Mouse (Mus musculus) heart, adult 2 months (tissue): ENCODE results near the gene Tdrd12. TPM values are rescaled to one million over a fixed set of nuclear protein-coding genes. Genes with fewer than 3 reads are reported as not detected.

Experiments
- DNase-seq, 2 experiments: peaks; one replicate each; pipeline ENCODE4 v3.0.0; 2021
- H3K27ac ChIP-seq: fragments of 200-600 bp; 2 replicates; pipeline ENCODE4 v1.8.1; 2022
- H3K27me3 ChIP-seq: fragments of 200-500 bp; 2 replicates; pipeline ENCODE4 v1.6.1; 2012; ENCODE audit warnings: mild to moderate bottlenecking, low read length, inconsistent platforms, mixed read lengths; ENCODE audit not compliant: control insufficient read depth, insufficient read depth
- H3K36me3 ChIP-seq: fragments of 200-500 bp; 2 replicates; pipeline ENCODE4 v1.6.1; 2012; ENCODE audit warnings: low read length, inconsistent platforms; ENCODE audit not compliant: control insufficient read depth, insufficient read depth
- H3K4me1 ChIP-seq: fragments of 200-500 bp; 2 replicates; pipeline ENCODE4 v1.6.1; 2011; ENCODE audit warnings: low read length; ENCODE audit not compliant: control insufficient read depth, insufficient read depth
- H3K4me3 ChIP-seq: fragments of 200-600 bp; 2 replicates; pipeline ENCODE4 v1.8.1; 2022
- H3K79me2 ChIP-seq: fragments of 200-500 bp; replicated peaks from 2 replicates; pipeline ENCODE4 v1.6.1; 2012; ENCODE audit warnings: mild to moderate bottlenecking, inconsistent platforms, low read length, moderate library complexity, mixed read lengths; ENCODE audit not compliant: control insufficient read depth, insufficient read depth
- H3K9ac ChIP-seq: fragments of 200-500 bp; 2 replicates; pipeline ENCODE4 v1.6.1; 2012; ENCODE audit warnings: low read depth, mild to moderate bottlenecking, control low read depth, inconsistent platforms, low read length, mixed read lengths
- CTCF ChIP-seq: fragments of 200-600 bp; IDR thresholded peaks from 2 replicates; pipeline ENCODE4 v1.8.1; 2022; ENCODE audit warnings: antibody characterized with exemption, mild to moderate bottlenecking, moderate library complexity
- EP300 ChIP-seq: fragments of 200-500 bp; IDR thresholded peaks from 2 replicates; pipeline ENCODE4 v1.6.1; 2011; ENCODE audit warnings: low read depth, low read length, control low read depth; ENCODE audit not compliant: insufficient read depth
- POLR2A ChIP-seq: fragments of 200-500 bp; IDR thresholded peaks from 2 replicates; pipeline ENCODE4 v1.6.1; 2011; ENCODE audit warnings: mild to moderate bottlenecking, low read depth, low read length, control low read depth; ENCODE audit not compliant: insufficient read depth
- WGBS: fragments of 180-500 bp; shearing (Covaris S2); methylation state at CpG from one replicate; pipeline ENCODE4 v1.1.7; 2018; 5-methylcytosine and 5-hydroxymethylcytosine counted together
- intact Hi-C: fragments of 180-260 bp; cut with DNase I; formaldehyde crosslinking; loops from one replicate; pipeline ENCODE4 v1.15.1; 2025
- polyA plus RNA-seq: library from polyadenylated mRNA; depleted of rRNA; stranded (reverse); fragments of >200 nt; gene quantifications from 2 replicates; pipeline ENCODE4 v1.2.3, GENCODE M21; 2012
- total RNA-seq, 2 experiments: library from RNA; stranded (reverse); gene quantifications; 2 replicates each; pipeline ENCODE4 v1.2.3; 2021

Gene Tdrd12
- total and polyA plus RNA-seq, 3 experiments: 0.27 TPM; not detected in 2

- intact Hi-C loops: no loop called here
- no peak overlapping the region for H3K27ac ChIP-seq
- no peaks in the 10 kb centered on the region for H3K36me3 ChIP-seq
- no peak overlapping the region for H3K4me3 ChIP-seq
- DNase-seq: no peak
- no peaks in the 10 kb centered on the region for H3K27me3 ChIP-seq
- TF ChIP-seq EP300 (no peak), POLR2A (no peak), CTCF (no peak)
- no peak overlapping the region for H3K9ac ChIP-seq
- H3K4me1 ChIP-seq: no peaks in the 10 kb centered on the region
- H3K79me2 ChIP-seq: no peaks in the 10 kb centered on the region
- 76% methylated on average over 2 of the region's 2 CpGs for WGBS
Measured at GRCm38 (mm10) chr7:35564067-35564865, 26.7 kb upstream of the Tdrd12 start.

GRCm38 (mm10) chr7:35563071-35563470, 25.5 kb upstream of the Tdrd12 start:
- Histone ChIP-seq H3K27ac (no peak overlapping the region), H3K27me3 (no peaks in the 10 kb centered on the region), H3K9ac (no peak overlapping the region), H3K4me3 (no peak overlapping the region), H3K79me2 (no peaks in the 10 kb centered on the region), H3K36me3 (no peaks in the 10 kb centered on the region), H3K4me1 (no peaks in the 10 kb centered on the region)
- WGBS: 48% methylated on average over 11 of the region's 11 CpGs
- no peak for DNase-seq
- TF ChIP-seq EP300 (no peak), CTCF (no peak), POLR2A (no peak)
- intact Hi-C loops: no loop called here

GRCm38 (mm10) chr7:35559838-35560237, 22.3 kb upstream of the Tdrd12 start:
- intact Hi-C loops: loop anchor here (10.0 kb wide), 1 partner anchor 165 kb away; the partner anchor contains the start of genes Cep89 and Faap24
- H3K36me3 ChIP-seq: no peaks in the 10 kb centered on the region
- DNase-seq: no peak
- no peaks in the 10 kb centered on the region for H3K79me2 ChIP-seq
- H3K4me1 ChIP-seq: no peaks in the 10 kb centered on the region
- no peaks in the 10 kb centered on the region for H3K27me3 ChIP-seq
- TF ChIP-seq POLR2A (no peak), EP300 (no peak), CTCF (no peak)
- no peak overlapping the region for H3K9ac ChIP-seq
- no peak overlapping the region for H3K4me3 ChIP-seq
- WGBS: 91% methylated on average over 3 of the region's 3 CpGs
- H3K27ac ChIP-seq: no peak overlapping the region

DNA sequence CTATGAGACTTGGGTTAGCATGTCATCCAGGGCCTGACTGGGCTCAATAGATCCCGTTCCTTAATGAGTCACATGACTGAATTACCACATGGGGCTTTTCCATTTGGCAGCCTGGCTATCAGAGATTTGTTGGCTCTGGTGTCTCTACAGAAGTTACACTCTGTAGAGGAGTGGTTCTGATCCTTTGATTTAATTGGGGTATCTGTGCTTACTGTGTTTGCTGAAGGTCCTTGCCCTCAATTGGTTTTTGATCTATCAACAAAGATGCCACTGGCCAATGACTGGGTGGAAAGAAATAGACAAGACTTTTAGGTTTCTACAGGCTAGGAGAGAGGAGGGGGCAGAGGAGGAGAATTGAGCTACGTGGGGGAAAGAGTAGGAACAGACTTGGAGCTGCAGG, 21.1 kb upstream of the Tdrd12 start:
- no peak overlapping the region for H3K27ac ChIP-seq
- no peaks in the 10 kb centered on the region for H3K79me2 ChIP-seq
- H3K36me3 ChIP-seq: no peaks in the 10 kb centered on the region
- H3K9ac ChIP-seq: no peak overlapping the region
- DNase-seq: no peak
- 47% methylated on average over 2 of the region's 2 CpGs for WGBS
- no peaks in the 10 kb centered on the region for H3K27me3 ChIP-seq
- H3K4me1 ChIP-seq: no peaks in the 10 kb centered on the region
- no peak overlapping the region for H3K4me3 ChIP-seq
- TF ChIP-seq EP300 (no peak), CTCF (no peak)
- intact Hi-C loops: loop anchor here (10.0 kb wide), 1 partner anchor 164 kb away; the partner anchor contains the start of genes Cep89 and Faap24

DNA sequence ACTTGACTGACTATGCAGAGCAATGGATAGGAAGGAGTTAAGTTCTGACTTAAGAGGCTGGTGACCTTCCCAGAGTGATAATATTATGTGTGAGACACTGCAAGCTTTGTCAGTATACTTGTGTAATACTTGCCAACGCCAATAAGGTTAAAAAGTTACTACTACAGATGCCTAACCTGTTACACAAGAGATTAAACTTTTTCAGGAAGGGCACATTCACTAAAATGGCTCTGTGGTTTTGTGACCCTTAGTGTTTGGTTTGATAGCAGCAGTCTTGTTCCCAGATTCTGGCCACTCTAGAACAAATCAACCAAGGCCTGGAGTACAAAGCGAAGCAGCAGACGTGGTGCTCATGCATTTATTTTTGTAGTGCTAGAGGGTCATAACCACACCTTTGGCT, 20.0 kb upstream of the Tdrd12 start:
- Histone ChIP-seq H3K27me3 (no peaks in the 10 kb centered on the region), H3K79me2 (no peaks in the 10 kb centered on the region), H3K9ac (no peak overlapping the region), H3K27ac (no peak overlapping the region), H3K36me3 (no peaks in the 10 kb centered on the region), H3K4me3 (no peak overlapping the region), H3K4me1 (no peaks in the 10 kb centered on the region)
- no peak for TF ChIP-seq EP300
- TF ChIP-seq POLR2A: no peak
- TF ChIP-seq CTCF: no peak
- intact Hi-C loops: loop anchor here (2.0 to 10.0 kb wide), 2 partner anchors 27 to 163 kb away; partner anchors contain the start of genes Cep89, Faap24 and Rgs9bp
- WGBS: 71% methylated on average over 3 of the region's 3 CpGs
- no peak for DNase-seq

GRCm38 (mm10) chr7:35556905-35557304, 19.4 kb upstream of the Tdrd12 start:
- DNase-seq: no peak
- Histone ChIP-seq H3K79me2 (no peaks in the 10 kb centered on the region), H3K4me1 (no peaks in the 10 kb centered on the region), H3K9ac (no peak overlapping the region), H3K36me3 (no peaks in the 10 kb centered on the region), H3K27ac (no peak overlapping the region), H3K27me3 (no peaks in the 10 kb centered on the region), H3K4me3 (no peak overlapping the region)
- 87% methylated on average over 5 of the region's 5 CpGs for WGBS
- TF ChIP-seq CTCF (no peak), POLR2A (no peak), EP300 (no peak)
- intact Hi-C loops: loop anchor here (2.0 to 10.0 kb wide), 2 partner anchors 28 to 162 kb away; partner anchors contain the start of genes Cep89, Faap24 and Rgs9bp
